Mouse (Mus musculus) CD4-positive, CD25-positive, alpha-beta regulatory T cell, adult 4 months (primary cell): Measurements from ENCODE around the gene Ccdc12. TPM values are rescaled to one million over a fixed set of nuclear protein-coding genes. Genes with fewer than 3 reads are reported as not detected.

Experiments used
- ATAC-seq: one replicate; pipeline ENCODE4 v1.8.0; 2017
- polyA plus RNA-seq, 2 experiments: library from polyadenylated mRNA; unstranded; fragments of 100-300 nt; shearing (Covaris generic); gene quantifications; one replicate each; pipeline ENCODE4 v1.2.1; 2017

The Ccdc12 gene
- polyA plus RNA-seq, 2 experiments from 2014 or later = 225 to 243 TPM

DNA sequence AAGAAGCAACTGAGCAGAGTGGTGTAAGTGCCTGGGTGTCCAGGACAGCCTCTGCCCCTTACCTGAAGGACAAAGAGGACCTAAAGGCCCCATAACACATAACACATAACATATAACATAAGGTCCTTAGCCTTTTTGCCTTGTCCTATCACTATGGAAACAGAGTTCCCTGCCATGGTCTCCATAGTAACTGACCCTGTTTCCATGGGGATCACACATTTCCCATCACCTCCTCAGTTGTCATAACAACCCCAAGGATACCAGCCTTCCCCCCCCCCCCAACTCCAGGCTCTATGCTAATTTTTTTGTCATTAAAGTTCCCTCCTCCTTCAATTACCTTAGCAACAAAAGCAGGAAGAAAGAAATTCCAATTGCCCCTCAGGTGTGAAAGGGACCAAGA, 6.5 kb upstream of the Ccdc12 start:
- no peak for ATAC-seq

DNA sequence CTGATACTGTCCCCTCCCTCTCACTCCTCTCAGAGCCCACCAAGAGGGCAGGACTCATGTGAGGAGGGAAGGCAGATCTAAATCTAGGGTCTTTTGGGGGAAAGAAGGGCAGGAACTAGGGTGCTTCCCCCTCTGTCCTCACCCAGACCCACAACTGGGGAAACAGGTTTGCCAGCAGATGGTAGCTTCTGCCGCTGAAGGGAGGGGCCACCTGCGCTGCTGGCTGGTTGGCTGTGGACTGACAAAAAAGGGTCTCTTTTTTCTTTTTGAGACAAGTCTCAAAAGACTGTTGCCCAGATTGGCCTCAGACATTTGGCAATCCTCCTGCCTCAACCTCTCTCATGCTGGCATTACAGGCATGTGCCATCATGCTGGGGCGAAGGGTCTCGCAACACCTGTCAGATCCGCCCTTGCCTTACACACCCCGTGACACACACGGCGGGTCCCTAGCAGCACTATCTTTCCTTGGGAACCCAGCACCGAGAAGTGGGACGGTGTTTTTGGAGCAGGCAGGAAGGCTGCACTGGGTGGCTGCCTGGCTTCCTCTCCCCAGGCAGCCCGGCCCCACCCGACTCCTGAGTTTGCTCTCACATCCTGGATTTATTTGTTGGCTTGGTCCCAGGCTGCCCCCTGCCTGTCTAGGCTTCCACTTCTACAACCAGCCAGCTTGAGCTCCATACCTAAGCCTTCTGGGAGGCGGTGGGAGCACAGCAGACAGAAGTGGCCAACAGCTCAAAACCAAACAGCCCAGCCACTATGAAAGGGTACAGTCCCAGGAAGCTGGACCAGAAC, 4.2 kb upstream of the Ccdc12 start:
- no peak for ATAC-seq

DNA sequence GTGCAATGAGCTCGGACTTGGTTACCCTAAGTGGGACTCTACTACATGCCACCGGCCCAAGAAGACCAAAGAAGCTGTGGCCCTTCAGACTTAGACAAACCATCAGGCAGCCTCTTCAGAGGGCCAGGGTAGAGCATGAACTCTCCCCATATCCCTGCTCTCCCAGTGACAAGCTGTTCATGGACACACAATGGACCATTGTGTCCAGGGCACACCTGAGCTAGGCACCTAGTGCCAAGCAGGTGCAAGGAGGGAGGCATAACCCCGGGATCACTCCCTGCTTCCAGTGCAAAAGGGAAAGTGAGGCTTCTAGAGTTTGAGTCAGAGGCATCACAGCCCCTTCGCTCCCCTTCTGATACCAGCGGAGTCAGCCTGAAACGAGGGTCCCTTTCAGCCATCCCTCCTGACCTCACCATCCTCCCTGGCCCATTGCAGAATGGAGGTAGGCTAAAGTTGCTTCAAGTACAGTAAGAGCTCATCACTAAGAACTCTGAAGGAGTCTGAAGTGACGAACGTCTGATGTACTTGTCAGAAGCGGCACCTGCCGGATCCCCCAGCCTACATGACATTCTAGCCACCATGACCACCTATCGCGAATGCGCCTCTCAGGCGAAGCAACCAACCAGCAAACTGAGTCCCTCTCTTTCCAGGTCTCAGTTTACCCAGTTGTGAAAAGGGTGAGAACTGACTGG, 3.2 kb upstream of the Ccdc12 start:
- ATAC-seq = no peak

DNA sequence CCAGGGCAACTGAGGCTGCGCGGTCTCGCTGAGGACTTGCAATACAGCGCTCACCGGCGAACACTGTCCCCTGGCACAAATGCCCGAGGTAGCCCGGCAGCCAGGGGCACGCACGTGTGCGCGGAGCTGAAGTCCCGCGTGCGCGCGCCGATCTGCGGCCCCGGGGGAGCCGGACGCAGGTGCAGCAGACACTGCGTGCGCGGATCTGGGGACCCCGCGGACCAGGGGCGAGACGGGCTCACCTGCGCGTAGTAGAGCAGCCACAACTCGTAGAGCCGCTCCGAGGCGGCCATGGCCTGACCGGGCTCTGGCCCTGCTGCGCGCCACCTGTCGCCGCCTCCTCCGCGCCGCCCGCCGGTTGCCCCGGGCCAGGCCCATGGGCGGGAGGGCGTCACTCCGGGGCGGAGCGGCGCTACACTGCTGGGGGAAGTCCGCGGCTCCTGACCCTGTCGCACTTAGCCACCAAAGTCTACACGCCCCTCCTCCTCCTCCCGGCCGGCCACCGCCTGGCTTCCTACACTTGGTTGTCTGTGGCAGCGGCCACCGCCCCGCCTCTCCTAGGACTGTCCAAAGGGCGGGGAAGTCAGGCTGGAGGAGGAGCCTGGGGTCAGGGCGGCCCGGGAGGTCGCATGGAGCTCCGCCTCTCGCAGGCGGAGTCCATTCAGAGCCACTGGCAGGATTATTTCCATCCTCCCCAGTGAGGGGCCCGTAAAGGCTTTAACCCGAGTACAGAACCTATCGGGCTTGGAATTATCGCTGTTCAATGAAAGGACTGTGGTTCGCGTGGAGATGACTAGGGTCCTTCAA, 2.4 kb upstream of the Ccdc12 start, which contains the start of gene Nbeal2:
Nbeal2 (minus strand) TSS at position 507 of the 807 bp plus-strand sequence.
- peak; percentile 63 for ATAC-seq

DNA sequence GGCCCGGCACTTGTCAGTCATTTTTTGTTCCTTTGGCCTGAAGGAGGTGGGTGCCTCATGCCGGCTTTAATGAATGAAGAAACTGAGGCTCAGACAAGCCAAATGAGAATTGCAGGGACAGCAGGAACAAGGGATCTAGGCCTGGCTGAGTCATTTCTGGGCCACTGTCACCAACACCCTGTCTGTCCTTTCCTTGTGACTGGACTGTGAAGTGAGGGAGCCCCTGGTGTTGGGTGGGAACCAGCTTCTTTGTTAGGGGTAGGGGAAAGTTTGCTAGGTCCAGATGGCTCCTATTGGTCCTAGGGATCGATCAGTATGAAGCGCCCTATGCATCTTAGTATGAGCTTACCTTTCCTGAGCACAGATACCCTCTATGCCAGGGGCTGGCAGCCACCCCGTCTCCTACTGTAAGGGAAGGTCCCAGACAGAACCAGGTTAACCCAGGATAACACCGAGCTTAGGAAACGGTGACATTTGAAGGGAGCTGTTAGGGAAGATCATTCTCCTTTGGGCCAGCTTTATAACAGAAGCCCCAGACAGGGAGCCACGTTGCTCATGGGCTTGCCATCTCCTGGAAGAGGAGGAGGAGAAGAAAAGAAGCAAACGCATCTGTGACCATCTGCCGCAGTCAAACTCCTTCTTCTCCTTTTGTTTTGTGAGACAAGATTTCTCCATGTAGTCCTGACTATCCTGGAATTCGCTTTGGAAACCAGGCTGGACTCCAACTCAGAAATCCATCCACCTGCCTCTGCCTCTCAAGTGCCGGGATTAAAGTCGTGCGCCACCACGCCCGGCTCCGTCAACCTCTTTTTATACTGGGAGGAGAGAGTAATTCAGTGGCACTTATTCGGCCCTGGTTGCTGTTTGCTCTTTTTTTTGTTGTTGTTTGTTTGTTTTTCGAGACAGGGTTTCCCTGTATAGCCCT, 1.3 kb upstream of the Ccdc12 start:
- ATAC-seq = no peak

DNA sequence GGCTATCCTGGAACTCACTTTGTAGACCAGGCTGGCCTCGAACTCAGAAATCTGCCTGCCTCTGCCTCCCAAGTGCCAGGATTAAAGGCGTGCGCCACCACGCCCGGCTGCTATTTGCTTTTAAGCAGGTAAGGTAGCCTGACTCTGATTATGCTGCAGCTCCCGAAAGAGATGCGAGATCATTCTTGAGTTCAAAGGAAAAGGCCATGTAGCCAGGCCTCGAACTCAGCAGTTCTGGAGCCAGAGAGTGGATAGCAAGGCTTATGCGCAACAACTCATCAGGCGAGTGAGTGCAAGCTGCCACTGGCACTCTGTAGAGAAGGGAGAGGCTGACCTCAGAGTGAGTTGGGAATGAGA, 674 bp upstream of the Ccdc12 start:
- no peak for ATAC-seq

DNA sequence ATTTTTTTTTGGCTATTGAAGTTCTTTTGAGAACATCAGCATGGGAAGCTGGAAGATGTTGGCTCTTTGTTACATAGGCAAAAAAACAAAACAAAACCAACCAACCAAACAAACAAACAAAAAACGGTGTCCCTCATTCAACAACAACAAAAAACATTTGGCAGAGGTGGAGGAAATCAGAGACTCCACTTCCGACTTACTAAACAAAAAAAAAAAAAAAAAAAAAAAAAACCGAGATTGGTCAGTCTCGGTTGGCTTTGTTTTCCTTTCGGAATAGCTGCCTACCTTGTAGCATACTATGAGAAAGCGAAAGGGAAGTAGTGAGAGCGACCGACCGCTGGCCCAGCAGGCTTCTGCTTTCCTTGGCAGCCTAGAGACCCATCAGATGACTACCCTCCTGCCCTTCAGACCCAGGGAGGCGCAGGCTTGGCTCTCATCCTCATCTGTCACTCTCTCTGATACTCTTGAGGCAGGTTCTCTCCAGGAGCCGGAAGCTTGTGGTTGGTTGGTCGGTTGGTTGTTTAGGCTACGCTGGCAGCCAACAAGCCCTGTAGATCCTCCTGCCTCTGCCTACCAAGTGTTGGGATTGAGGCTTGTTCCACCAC, 1.3 kb downstream of the Ccdc12 start:
- no peak for ATAC-seq

DNA sequence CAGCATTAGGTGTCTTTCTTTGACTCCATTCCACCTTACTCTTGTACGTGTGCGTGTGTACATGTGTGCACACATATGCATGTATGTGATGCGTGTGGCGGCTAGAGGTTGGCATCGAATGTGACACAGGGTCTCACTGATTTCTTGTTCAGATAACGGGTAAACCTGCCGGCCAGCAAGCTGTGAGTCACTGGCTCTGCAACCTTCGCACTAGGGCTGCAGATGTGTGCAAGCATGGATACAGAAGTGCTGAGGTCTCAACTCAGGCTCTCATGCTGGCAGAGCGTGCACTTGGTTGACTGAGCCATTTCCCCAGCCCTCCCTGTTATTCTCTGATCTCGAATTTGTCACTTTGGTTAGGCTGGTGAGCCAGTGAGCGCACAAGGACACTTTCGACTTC, 3.2 kb downstream of the Ccdc12 start:
- no peak for ATAC-seq

DNA sequence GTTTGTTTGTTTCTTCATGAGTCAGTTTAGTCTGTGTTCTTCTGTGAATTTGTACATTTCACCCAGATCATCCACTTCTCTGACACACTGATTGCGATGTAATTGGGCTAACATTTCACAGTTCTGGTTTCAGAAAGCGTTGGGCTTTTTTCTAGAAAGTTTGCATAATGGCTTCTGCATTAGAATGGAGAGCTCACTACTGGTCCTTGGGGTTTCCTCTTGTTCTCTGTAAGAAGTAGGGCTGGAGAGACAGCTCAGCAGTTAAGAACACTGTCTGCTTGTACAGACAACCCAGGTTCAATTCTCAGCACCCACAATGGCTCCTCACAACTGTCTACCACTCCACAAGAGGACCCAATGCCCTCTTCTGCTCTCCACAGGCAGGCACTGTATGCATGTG, 3.9 kb downstream of the Ccdc12 start:
- ATAC-seq = no peak

DNA sequence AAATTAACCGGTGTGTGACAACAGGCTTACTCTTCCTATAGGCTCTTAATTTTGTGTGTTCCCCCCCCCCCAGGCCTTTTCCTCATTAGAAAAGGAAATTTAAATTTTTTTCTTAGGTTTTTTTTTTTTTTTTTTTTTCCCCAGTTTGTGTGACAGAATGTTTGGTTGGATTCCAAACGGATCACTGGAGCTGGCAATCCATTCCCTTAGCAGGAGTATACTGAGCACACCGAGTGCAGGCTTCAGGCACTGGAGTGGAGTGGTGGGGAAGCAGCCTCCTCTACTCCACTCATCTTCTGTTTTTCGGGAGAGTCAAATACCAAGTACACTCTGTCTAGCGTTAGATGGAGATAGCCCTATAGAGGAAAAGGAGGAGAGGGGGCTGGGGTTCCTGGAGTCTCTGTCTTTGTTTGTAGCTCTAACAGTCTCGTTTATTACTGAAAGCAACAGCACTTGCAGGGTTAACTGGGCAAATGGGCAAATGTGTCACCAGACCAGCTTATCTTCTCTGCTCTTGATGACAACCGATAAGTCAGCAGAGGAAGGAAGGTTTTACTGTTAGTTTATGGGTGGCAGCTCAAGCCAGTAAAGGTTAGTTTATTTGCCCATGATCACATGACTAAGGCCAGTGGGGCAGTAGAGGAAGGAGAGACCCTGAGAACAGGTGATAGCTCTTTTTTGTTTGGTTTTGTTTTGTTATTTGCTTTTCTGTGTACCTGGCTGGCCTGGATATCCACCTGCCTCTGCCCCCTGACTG, 4.7 kb downstream of the Ccdc12 start:
- ATAC-seq = no peak

DNA sequence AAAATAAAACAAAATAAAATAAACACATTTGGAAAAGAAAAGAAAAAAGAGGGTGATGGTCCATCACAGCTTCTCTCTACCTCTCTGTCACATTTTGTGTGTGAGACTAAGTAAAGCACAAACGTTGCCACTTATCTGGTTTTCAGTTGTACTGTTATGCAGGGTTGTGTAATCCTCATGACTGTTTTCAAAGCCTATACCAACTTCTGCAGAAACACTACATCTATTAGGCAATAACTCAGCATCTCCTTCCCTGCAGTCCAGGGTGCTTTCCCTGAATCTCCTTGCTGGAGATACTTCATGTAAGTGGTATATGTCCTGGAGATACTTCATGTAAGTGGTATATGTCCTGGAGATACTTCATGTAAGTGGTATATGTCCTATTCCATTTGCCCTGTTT, 6.5 kb downstream of the Ccdc12 start:
- no peak for ATAC-seq

DNA sequence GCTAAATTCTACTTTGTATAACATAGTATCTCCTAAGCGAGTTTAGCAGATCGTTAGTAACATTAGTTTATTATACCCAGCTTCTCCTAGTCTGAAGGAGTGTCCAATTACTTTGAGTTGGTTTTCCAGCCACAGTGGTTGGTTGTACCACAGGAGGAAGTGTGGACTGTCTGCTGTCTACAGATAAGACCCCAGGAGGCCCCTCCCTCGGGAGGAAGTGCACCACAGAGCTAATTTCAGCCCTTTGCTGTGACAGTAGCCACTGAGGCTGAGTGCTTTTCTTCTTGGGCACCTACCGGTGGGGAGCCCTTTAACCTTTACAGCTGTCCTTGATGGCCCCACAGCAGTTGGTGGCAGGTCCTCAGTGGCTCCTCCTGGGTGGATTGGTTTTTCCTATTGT, 9.6 kb downstream of the Ccdc12 start:
- peak; percentile 32 for ATAC-seq

DNA sequence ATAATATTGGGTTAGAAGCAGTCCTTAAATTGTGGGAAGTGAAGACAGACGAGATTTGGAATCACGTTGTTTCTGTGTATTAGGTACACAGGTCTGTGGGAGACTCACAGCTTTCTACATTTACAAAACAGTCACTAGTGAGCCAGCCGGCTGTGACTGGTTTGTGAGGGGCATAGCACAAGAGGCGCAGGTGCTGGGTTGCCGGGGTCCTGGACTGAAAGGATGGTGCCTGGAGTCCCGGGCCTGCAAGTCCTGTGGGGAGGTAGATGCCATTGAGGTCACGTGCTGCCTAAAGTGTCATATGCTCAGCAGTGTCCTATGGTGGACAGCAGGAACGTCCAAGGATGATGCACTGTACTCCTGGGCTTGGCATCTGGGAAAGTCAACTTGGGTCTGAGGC, 10.1 kb downstream of the Ccdc12 start:
- ATAC-seq = no peak

DNA sequence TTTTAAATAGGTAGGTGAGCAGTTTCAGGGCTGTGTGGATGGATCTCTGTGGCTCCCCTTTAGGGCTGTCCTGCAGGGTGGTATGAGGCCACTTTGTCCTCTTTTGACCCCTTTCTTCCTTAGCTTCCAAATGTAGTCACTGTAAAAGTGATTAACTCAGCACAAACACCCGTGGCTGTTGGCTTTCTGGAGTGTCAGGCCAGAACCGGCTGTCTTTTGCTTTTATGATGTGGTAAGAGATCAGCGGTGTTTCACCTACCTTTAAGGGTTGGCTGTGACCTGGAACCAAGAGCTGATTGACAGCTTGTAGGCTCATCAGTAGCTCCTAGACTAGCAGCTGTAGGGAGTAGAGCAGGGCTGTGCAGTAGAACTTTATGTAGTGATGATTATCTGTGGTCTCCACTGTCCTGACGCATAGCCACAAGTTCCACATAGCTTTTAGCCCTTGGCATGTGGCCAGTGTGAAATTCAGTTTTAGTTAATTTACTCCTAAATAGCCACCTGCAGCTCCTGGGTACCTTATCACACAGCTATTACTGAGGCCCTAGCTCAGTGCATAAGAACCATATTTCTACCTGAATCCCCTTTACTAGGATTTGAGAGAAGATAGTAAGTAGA, 11.0 kb downstream of the Ccdc12 start:
- no peak for ATAC-seq

DNA sequence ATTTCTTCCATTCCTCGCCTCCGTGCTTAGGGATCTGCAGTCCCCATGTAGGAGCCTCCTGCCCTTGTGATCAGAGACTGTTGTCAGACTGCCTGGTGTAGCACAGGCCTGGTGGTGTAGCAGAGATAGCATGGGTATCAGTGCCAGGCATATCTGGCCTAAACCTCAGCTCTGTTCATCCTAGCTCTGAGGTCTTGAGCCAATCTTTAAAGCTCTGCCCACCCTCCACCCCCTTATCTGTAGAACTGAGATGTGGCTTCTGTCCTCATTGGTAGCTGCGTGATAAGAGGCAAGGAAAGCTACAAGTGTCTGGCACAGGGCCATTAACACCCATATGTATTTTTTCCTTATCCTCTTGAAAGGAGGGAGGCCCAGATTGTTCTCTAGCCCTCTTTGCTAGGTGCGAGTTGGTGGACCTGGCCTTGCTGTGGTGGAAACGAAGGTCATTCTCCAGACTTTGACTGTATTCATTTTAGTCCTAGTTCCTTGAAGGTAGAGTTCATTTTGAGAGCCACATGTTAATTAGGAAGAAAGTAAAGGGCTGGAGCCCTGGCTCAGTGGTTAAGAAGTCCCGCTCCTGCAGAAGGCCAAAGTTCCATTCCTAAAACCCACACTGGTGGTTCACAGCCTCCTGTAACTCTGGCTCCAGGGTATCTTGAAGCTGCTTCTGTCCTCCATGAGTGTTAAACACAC, 12.4 kb downstream of the Ccdc12 start:
- ATAC-seq = no peak

DNA sequence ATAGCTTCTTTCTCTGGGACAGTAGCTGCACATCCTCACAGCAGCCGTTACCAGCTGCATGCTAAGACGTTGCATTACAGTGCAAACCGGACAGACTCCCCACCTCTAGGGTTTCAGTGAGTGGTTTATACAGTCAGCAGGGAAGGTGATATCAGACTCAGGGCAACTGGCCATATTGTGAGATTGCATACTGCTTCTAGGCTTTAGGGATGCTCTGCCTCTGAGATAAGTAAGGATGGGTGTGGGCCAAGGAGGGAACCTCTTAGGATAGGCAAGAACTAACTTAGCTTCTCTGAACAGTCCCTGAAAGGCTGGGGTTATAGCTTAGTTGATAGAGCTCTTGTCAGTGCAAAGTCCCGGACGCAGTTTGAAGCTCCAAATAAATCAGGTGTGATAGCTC, 13.5 kb downstream of the Ccdc12 start:
- no peak for ATAC-seq

DNA sequence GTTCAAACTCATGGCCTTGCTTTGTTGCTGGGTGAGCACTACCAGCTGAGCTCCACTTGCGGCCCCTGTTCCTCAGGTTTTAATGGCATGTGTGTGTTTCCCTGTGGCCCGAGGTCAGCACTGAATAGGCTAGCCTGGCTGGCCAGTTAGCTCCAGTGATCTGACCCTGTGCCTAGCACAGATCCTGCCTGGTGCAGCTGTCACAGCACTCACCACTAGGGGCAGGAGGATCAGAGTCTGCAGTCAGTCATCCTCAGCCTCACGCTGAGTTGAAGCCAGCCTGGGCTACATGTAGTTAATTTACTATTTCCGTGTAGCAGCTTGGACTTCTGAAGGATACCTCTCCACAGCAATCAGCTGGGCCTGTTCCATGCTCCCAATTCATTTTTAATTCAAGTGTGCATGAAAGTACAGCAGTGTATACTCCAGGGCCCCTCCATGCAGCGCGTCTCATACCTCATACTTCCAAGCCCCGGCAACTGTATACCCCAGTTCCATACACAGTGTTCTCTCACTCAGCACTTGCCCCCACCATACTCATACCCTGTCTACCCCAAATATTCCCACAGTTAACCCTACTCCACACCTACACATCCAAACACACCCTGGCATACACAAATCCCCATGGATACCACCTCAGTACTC, 16.3 kb downstream of the Ccdc12 start:
- ATAC-seq = no peak

DNA sequence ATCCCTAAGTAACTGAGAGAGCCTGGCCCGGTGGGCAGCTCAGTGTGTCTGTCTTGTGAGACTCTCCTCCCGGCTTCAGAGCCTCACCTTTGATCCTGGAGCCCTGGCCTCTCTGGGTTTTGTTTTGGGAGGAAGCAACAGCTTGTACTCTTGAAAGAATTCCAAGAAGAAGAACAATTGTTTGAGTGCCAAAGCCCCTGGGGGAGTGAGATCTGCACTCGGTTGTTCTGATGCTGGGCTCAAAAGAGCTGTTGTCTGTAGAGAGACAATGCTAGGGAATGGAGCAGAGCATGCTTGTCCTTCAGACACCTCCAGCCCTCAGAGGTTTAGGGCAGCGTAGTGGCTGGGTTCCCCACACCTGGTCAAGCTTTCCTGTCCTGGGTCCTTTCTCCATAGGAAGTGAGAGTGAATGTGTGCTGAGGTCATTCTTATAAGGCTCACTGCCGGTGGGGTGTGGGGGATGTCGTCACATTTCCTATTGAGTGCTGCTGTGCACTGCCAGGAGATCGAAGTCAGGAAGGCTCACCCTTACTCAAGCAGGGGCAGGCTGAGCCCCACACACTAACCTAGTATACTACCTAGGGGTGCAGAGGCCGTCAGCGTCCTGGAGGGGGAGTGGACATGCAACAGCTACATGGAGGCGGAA, 16.9 kb downstream of the Ccdc12 start:
- ATAC-seq = no peak

DNA sequence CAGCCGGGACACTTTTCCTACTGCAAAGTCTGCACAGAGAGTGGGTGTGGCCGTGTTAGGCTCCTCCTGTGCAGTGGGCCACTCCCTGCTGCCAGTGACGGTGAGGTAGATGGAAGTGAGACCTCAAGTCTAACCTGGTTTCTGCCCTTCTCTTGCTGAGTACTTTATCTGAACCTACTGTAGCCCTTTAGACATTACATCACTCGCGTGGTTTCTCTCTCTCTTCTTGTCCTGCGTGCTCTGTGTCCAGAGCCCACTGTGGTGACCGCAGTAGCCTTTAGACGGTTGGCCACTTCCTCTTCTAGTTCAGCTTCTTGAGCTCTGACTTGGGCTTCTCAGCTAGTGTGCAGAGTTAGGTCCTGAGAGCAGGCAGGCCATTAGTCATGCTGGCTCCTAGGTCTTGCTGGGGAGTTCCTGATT, 20.2 kb downstream of the Ccdc12 start:
- ATAC-seq = no peak
